ENCODE assay signal across 9 mouse cellular contexts in genomic region chr3:66738201-66739062, GRCm38 (mm10).
A peak's percentile ranks its signal among the peaks of the same experiment; 100 is the strongest.
DNase-seq lines count a peak whose midpoint lies in the region; ATAC-seq lines count a peak whose summit lies in the region.
"Had no signal": no experiment of that assay in that cellular context is flagged by ENCODE, and none has a peak within 500 bp of the region (broad histone marks: within the 10 kb centered on the region; RNA-seq: fewer than 3 reads in every experiment).

No protein-coding gene starts in this region.

- H3K36me3 ChIP-seq in heart, embryonic 13.5 days = no peaks in the 10 kb centered on the region
- no peaks in the 10 kb centered on the region for H3K36me3 ChIP-seq in heart, embryonic 12.5 days
- H3K36me3 ChIP-seq in neural tube, embryonic 15.5 days = no peaks in the 10 kb centered on the region
- no peaks in the 10 kb centered on the region for H3K36me3 ChIP-seq in intestine, embryonic 15.5 days

- H3K9ac ChIP-seq in heart, embryonic 13.5 days = no peak overlapping the region
- no peak overlapping the region for H3K9ac ChIP-seq in heart, embryonic 12.5 days
- H3K9ac ChIP-seq in neural tube, embryonic 15.5 days (replicated peaks) = no peak overlapping the region
- H3K9ac ChIP-seq in intestine, embryonic 15.5 days = no peak overlapping the region

- peak; percentile 3 for DNase-seq in ovary, postnatal 14 days (ENCODE audit: low spot score)
- no peak for DNase-seq in ovary, postnatal 36 days (ENCODE audit: low spot score)
- peak; percentile 14 for DNase-seq in kidney, postnatal 14 days
- DNase-seq in gastrocnemius, postnatal 10 days = no peak

- H3K4me1 ChIP-seq in heart, embryonic 13.5 days = peaks cover 14% of the 10 kb centered on the region
- peaks cover 8% of the 10 kb centered on the region; the same call in 1 of the 2 replicates for H3K4me1 ChIP-seq in heart, embryonic 12.5 days (replicated peaks)
- peaks cover 19% of the 10 kb centered on the region for H3K4me1 ChIP-seq in neural tube, embryonic 15.5 days
- no peaks in the 10 kb centered on the region for H3K4me1 ChIP-seq in intestine, embryonic 15.5 days (replicated peaks)

- H3K4me3 ChIP-seq in heart, embryonic 13.5 days = no peak overlapping the region
- H3K4me3 ChIP-seq in heart, embryonic 12.5 days = no peak overlapping the region
- H3K4me3 ChIP-seq in neural tube, embryonic 15.5 days (replicated peaks) = no peak overlapping the region
- H3K4me3 ChIP-seq in intestine, embryonic 15.5 days (replicated peaks) = no peak overlapping the region

- H3K9me3 ChIP-seq in heart, embryonic 13.5 days = no peaks in the 10 kb centered on the region
- H3K9me3 ChIP-seq in heart, embryonic 12.5 days (replicated peaks) = no peaks in the 10 kb centered on the region
- H3K9me3 ChIP-seq in neural tube, embryonic 15.5 days (replicated peaks) = no peaks in the 10 kb centered on the region
- H3K9me3 ChIP-seq in intestine, embryonic 15.5 days = no peaks in the 10 kb centered on the region

- 62% methylated on average over 12 of the region's 12 CpGs for WGBS in heart, embryonic 13.5 days
- 67% methylated on average over 12 of the region's 12 CpGs for WGBS in heart, embryonic 12.5 days
- 43% methylated on average over 12 of the region's 12 CpGs for WGBS in neural tube, embryonic 15.5 days
- WGBS in intestine, embryonic 15.5 days = 71% methylated on average over 12 of the region's 12 CpGs

- H3K27me3 ChIP-seq in heart, embryonic 13.5 days (replicated peaks) = no peaks in the 10 kb centered on the region
- H3K27me3 ChIP-seq in heart, embryonic 12.5 days (replicated peaks) = no peaks in the 10 kb centered on the region
- H3K27me3 ChIP-seq in neural tube, embryonic 15.5 days (replicated peaks) = no peaks in the 10 kb centered on the region
- H3K27me3 ChIP-seq in intestine, embryonic 15.5 days (replicated peaks) = no peaks in the 10 kb centered on the region

- ATAC-seq in heart, embryonic 13.5 days (ENCODE audit: extremely low read depth, insufficient number of reproducible peaks, low FRiP score, low TSS enrichment) = no peak
- no peak for ATAC-seq in heart, embryonic 12.5 days (ENCODE audit: insufficient number of reproducible peaks, low FRiP score)
- peak; percentile 71 for ATAC-seq in neural tube, embryonic 15.5 days (ENCODE audit: low FRiP score)
- ATAC-seq in intestine, embryonic 15.5 days = no peak

- no peak overlapping the region for H3K27ac ChIP-seq in heart, embryonic 13.5 days (replicated peaks)
- no peak overlapping the region for H3K27ac ChIP-seq in heart, embryonic 12.5 days (ENCODE audit: poor library complexity, severe bottlenecking)
- no peak overlapping the region for H3K27ac ChIP-seq in neural tube, embryonic 15.5 days (replicated peaks)
- no peak overlapping the region for H3K27ac ChIP-seq in intestine, embryonic 15.5 days
- H3K27ac ChIP-seq: kidney, postnatal 0 days had no signal

- H3K4me2 ChIP-seq in heart, embryonic 13.5 days = peak overlapping the region; percentile 7; the same call in 1 of the 2 replicates
- no peak overlapping the region for H3K4me2 ChIP-seq in heart, embryonic 12.5 days
- peak overlapping the region; percentile 9; the same call in 1 of the 2 replicates for H3K4me2 ChIP-seq in neural tube, embryonic 15.5 days
- H3K4me2 ChIP-seq in intestine, embryonic 15.5 days (replicated peaks) = no peak overlapping the region

Comparison
In these comparisons a context has a peak if more than half of its experiments do, and no peak if none do; other contexts are left out.
1. H3K4me2 ChIP-seq: peak in heart, embryonic 13.5 days (single experiment) and neural tube, embryonic 15.5 days (single experiment); none in heart, embryonic 12.5 days (single experiment) and intestine, embryonic 15.5 days (single experiment).
2. DNase-seq: peak in ovary, postnatal 14 days (single experiment) and kidney, postnatal 14 days (single experiment); none in ovary, postnatal 36 days (single experiment) and gastrocnemius, postnatal 10 days (single experiment).